Mouse (Mus musculus) bone marrow, adult 2 months (tissue): ENCODE data around the gene Bcl2. TPM values are rescaled to one million over a fixed set of nuclear protein-coding genes. Genes with fewer than 3 reads are reported as not detected.

ENCODE experiments used
- H3K27ac ChIP-seq: fragments of 200-500 bp; 2 replicates; pipeline ENCODE4 v1.5.1; 2012; ENCODE audit warnings: low read depth, mild to moderate bottlenecking, control low read depth, inconsistent platforms, low read length; ENCODE audit not compliant: control insufficient read depth, poor library complexity, insufficient read depth
- H3K4me1 ChIP-seq: fragments of 200-500 bp; 2 replicates; pipeline ENCODE4 v1.6.1; 2011; ENCODE audit warnings: low read length; ENCODE audit not compliant: control insufficient read depth, insufficient read depth
- H3K4me3 ChIP-seq: fragments of 200-500 bp; replicated peaks from 2 replicates; pipeline ENCODE3; 2011; ENCODE audit warnings: mild to moderate bottlenecking, low read depth, low read length, control low read depth; ENCODE audit not compliant: control insufficient read depth
- CTCF ChIP-seq: fragments of 200-500 bp; IDR thresholded peaks from 2 replicates; pipeline ENCODE4 v1.5.1; 2011; ENCODE audit warnings: low read length, control low read depth; ENCODE audit not compliant: control insufficient read depth, insufficient read depth
- POLR2A ChIP-seq: fragments of 200-500 bp; IDR thresholded peaks from 2 replicates; pipeline ENCODE4 v1.6.1; 2011; ENCODE audit warnings: low read depth, mild to moderate bottlenecking, control low read depth, low read length, borderline replicate concordance; ENCODE audit not compliant: control insufficient read depth
- WGBS: fragments of 180-500 bp; shearing (Covaris S2); methylation state at CpG from one replicate; pipeline ENCODE4 v1.1.7; 2018; 5-methylcytosine and 5-hydroxymethylcytosine counted together
- polyA plus RNA-seq: library from polyadenylated mRNA; stranded (reverse); fragments of >200 nt; gene quantifications from 2 replicates; pipeline ENCODE4 v1.2.4, GENCODE M21; 2011; ENCODE audit warnings: low replicate concordance; ENCODE audit not compliant: missing spikeins, insufficient read depth, insufficient read length

Gene Bcl2
- polyA plus RNA-seq, 1 experiment = 14.4 TPM

GRCm38 (mm10) chr1:106601247-106601646 lies 112.8 kb downstream of the Bcl2 start:
- H3K4me3 ChIP-seq = no peak overlapping the region
- no peaks in the 10 kb centered on the region; the same call in 1 of the 2 replicates for H3K4me1 ChIP-seq
- WGBS = 67% methylated on average over 4 of the region's 4 CpGs
- no peak for TF ChIP-seq POLR2A
- TF ChIP-seq CTCF = no peak
- H3K27ac ChIP-seq = no peak overlapping the region

GRCm38 (mm10) chr1:106600841-106601240 lies 113.2 kb downstream of the Bcl2 start:
- no peak overlapping the region for H3K4me3 ChIP-seq
- no peaks in the 10 kb centered on the region; the same call in 1 of the 2 replicates for H3K4me1 ChIP-seq
- WGBS = 56% methylated on average over 5 of the region's 5 CpGs
- no peak for TF ChIP-seq CTCF
- TF ChIP-seq POLR2A = no peak
- H3K27ac ChIP-seq = no peak overlapping the region

GRCm38 (mm10) chr1:106598292-106598583 lies 115.8 kb downstream of the Bcl2 start:
- Histone ChIP-seq H3K4me1 (no peaks in the 10 kb centered on the region; the same call in 1 of the 2 replicates), H3K4me3 (no peak overlapping the region), H3K27ac (no peak overlapping the region)
- 84% methylated on average over 2 of the region's 2 CpGs for WGBS
- TF ChIP-seq POLR2A = no peak
- TF ChIP-seq CTCF = no peak

DNA sequence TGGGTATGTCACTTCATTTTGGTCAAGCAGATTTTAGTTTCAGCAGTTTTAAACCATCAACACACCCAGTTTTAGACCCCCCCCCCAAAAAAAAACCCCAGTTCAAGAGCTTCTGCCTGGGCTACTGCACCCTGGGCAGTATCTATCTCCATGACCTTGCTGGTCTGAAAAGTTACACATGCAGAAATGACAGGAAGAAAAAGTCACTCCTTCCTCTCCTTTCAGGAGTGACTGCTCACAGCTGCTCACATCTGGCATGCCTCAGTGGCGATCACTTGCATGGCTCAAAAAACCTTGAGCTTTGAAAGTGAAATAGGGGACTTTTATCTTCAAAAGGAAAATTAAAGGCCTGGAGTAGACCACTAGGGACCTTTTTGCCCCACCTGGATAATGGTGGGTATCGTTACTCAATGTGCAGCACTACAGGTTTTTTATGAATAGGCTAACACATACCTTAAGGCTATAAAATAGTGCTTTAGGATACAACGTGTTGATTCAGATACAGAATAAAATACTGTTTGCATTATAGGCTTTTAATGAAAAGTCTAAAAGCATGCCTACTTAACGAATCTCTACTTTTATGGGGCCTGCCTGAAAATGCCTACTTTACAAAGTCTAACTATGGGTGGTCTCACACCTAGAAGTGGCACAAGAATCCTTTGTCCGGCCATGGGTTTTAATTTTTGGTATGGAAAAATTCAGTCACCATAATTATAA lies 116.3 kb downstream of the Bcl2 start:
- Histone ChIP-seq H3K27ac (no peak overlapping the region), H3K4me1 (no peaks in the 10 kb centered on the region; the same call in 1 of the 2 replicates), H3K4me3 (no peak overlapping the region)
- TF ChIP-seq CTCF (no peak), POLR2A (no peak)
- WGBS = 82% methylated on average over 5 of the region's 5 CpGs

DNA sequence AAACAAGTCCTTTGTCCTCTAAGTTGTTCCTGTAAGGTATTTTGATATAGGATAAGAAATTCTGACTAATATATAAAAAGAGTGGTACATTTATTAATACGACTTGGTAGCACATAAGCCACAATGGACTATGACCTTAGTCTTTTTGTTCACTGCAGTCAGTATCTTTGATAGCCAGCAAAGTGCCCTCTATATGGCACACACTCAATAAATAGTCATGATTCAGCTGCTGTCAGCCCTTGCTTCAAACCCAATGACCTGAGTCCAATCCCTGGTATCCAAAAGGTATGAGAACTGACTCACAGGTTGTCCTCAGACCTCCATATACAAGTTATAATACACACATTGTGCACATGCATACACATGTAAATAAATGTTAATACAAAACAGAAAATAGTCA lies 117.7 kb downstream of the Bcl2 start:
- TF ChIP-seq CTCF = no peak
- no peak for TF ChIP-seq POLR2A
- 83% methylated on average over 1 of the region's 1 CpGs for WGBS
- no peak overlapping the region for H3K27ac ChIP-seq

GRCm38 (mm10) chr1:106595286-106595885 lies 118.7 kb downstream of the Bcl2 start:
- WGBS = 79% methylated on average over 6 of the region's 6 CpGs
- H3K4me1 ChIP-seq = no peaks in the 10 kb centered on the region
- no peak for TF ChIP-seq CTCF
- no peak for TF ChIP-seq POLR2A
- no peak overlapping the region for H3K4me3 ChIP-seq
- H3K27ac ChIP-seq = no peak overlapping the region

More for the DNA sequence above, 117.7 kb downstream of the Bcl2 start:
- Histone ChIP-seq H3K4me1 (no peaks in the 10 kb centered on the region; the same call in 1 of the 2 replicates), H3K4me3 (no peak overlapping the region)

DNA sequence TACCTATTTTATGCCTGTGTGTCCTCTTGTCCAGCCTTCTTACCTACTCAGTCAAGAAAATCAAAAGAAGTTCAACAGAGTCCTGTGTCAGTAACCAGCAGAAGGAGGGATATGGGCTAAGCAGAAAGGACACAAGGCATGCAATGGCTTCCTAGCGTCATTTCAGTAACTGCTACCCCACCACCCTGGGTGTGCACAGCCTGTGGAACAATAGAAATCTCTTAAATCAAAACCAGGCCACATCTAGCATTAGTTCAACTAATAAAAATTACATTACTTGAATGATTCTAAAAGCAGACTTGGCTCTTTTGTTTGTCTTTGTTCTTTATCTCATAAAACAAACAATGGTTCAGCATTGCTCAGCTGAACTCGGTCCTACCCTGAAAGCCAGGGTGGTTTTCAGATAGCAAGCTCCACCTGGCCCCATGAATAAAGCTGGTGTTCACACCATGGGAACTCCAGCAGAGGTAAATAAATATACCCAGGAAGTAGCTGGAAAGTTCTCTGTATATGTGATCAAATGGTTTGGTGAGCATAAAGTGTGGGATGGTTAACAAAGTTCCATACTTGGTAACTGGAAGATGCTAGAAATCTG lies 122.8 kb downstream of the Bcl2 start:
- Histone ChIP-seq H3K27ac (no peak overlapping the region), H3K4me1 (no peaks in the 10 kb centered on the region), H3K4me3 (no peak overlapping the region)
- TF ChIP-seq POLR2A = no peak
- TF ChIP-seq CTCF = no peak
- 68% methylated on average over 2 of the region's 2 CpGs for WGBS

- no peaks in the 10 kb centered on the region for H3K4me1 ChIP-seq
- no peak overlapping the region for H3K4me3 ChIP-seq
- no peak for TF ChIP-seq CTCF
- TF ChIP-seq POLR2A = no peak
- WGBS = 81% methylated on average over 2 of the region's 2 CpGs
- no peak overlapping the region for H3K27ac ChIP-seq
Measured at GRCm38 (mm10) chr1:106589141-106589540, 124.9 kb downstream of the Bcl2 start.
